Mouse (Mus musculus) CH12.LX (cell line): Measurements from ENCODE around the gene Gm21885. TPM values are rescaled to one million over a fixed set of nuclear protein-coding genes. Genes with fewer than 3 reads are reported as not detected.

Experiments
- DNase-seq: peaks from one replicate; pipeline ENCODE4 v3.0.0-alpha.2; 2013; ENCODE audit errors: extremely low read depth
- H3K27ac ChIP-seq: 2 replicates; pipeline ENCODE4 v1.5.1; 2012; ENCODE audit warnings: low read depth, mild to moderate bottlenecking, control low read depth, moderate library complexity; ENCODE audit not compliant: insufficient read depth
- H3K27me3 ChIP-seq: replicated peaks from 2 replicates; pipeline ENCODE3; 2012; ENCODE audit warnings: inconsistent platforms
- H3K36me3 ChIP-seq, 2 experiments: replicated peaks in 1 of 2; 2 replicates each; pipeline versions ENCODE3 to v1.6.1; 2012; ENCODE audit warnings: inconsistent platforms in 1 of 2, low read length in 1 of 2, mild to moderate bottlenecking in 1 of 2, mixed read lengths in 1 of 2, moderate library complexity in 1 of 2; ENCODE audit not compliant: control insufficient read depth in 1 of 2, insufficient read depth in 1 of 2
- H3K4me1 ChIP-seq, 2 experiments: 2 replicates each; pipeline ENCODE4 v1.6.1; 2012; ENCODE audit warnings: inconsistent platforms in 1 of 2, moderate library complexity in 1 of 2; ENCODE audit not compliant: insufficient read depth in 2 of 2, control insufficient read depth in 1 of 2
- H3K4me2 ChIP-seq: 2 replicates; pipeline ENCODE4 v1.6.1; 2012; ENCODE audit warnings: low read depth, mild to moderate bottlenecking, control low read depth; ENCODE audit not compliant: poor library complexity, insufficient read depth, severe bottlenecking
- H3K4me3 ChIP-seq, 3 experiments: fragments of 150-350 bp in 1 of 3; sonication (generic) in 1 of 3; replicated peaks in 1 of 3; 2 replicates each; pipeline versions ENCODE3 to v1.5.1; 2011 to 2012; ENCODE audit warnings: low read depth in 2 of 3, low read length in 2 of 3, mild to moderate bottlenecking in 2 of 3, moderate library complexity in 2 of 3, control low read depth in 1 of 3, improper control_type of control experiment in 1 of 3, inconsistent platforms in 1 of 3, mixed read lengths in 1 of 3; ENCODE audit not compliant: poor library complexity in 1 of 3
- H3K79me2 ChIP-seq: replicated peaks from 2 replicates; pipeline ENCODE4 v1.6.1; 2012; ENCODE audit warnings: mild to moderate bottlenecking, moderate library complexity; ENCODE audit not compliant: control insufficient read depth, poor library complexity, insufficient read depth, severe bottlenecking; ENCODE audit errors: extremely low read depth
- H3K9ac ChIP-seq: 2 replicates; pipeline ENCODE4 v1.6.1; 2012; ENCODE audit warnings: low read depth, mild to moderate bottlenecking, control low read depth, moderate library complexity; ENCODE audit not compliant: insufficient read depth
- H3K9me3 ChIP-seq: replicated peaks from 2 replicates; pipeline ENCODE3; 2012; ENCODE audit warnings: low read length, inconsistent platforms, mixed read lengths
- BHLHE40 ChIP-seq: IDR thresholded peaks from 2 replicates; pipeline ENCODE4 v1.6.1; 2011; ENCODE audit warnings: mild to moderate bottlenecking, low read depth, low read length, improper control_type of control experiment
- CHD1 ChIP-seq: IDR thresholded peaks from 2 replicates; pipeline ENCODE4 v1.6.1; 2012; ENCODE audit warnings: low read depth, low read length, improper control_type of control experiment, inconsistent platforms
- CHD2 ChIP-seq: IDR thresholded peaks from 2 replicates; pipeline ENCODE4 v1.6.1; 2011; ENCODE audit warnings: low read length, improper control_type of control experiment
- CTCF ChIP-seq, 2 experiments: IDR thresholded peaks in 1 of 2; conservative IDR thresholded peaks in 1 of 2; 2 replicates each; pipeline ENCODE4 v1.5.1; 2011 to 2012; ENCODE audit warnings: low read depth in 2 of 2, low read length in 2 of 2, improper control_type of control experiment in 1 of 2, inconsistent platforms in 1 of 2, mild to moderate bottlenecking in 1 of 2, moderate library complexity in 1 of 2
- E2F4 ChIP-seq: IDR thresholded peaks from 2 replicates; pipeline ENCODE4 v1.6.1; 2011; ENCODE audit warnings: low read depth, low read length, improper control_type of control experiment; ENCODE audit not compliant: insufficient replicate concordance
- ELF1 ChIP-seq: IDR thresholded peaks from 2 replicates; pipeline ENCODE4 v1.6.1; 2014; ENCODE audit warnings: low read depth, mild to moderate bottlenecking, inconsistent platforms, low read length, improper control_type of control experiment
- EP300 ChIP-seq: IDR thresholded peaks from 2 replicates; pipeline ENCODE4 v1.6.1; 2011; ENCODE audit warnings: low read length, improper control_type of control experiment
- ETS1 ChIP-seq: conservative IDR thresholded peaks from 2 replicates; pipeline ENCODE4 v1.6.1; 2012; ENCODE audit warnings: low read depth, mild to moderate bottlenecking, inconsistent platforms, low read length, improper control_type of control experiment, moderate library complexity
- GABPA ChIP-seq: IDR thresholded peaks from 2 replicates; pipeline ENCODE4 v1.6.1; 2012; ENCODE audit warnings: low read depth, low read length, improper control_type of control experiment, inconsistent platforms; ENCODE audit not compliant: insufficient replicate concordance
- HCFC1 ChIP-seq: IDR thresholded peaks from 2 replicates; pipeline ENCODE4 v1.6.1; 2012; ENCODE audit warnings: low read depth, mild to moderate bottlenecking, inconsistent platforms, low read length, improper control_type of control experiment
- IRF4 ChIP-seq: IDR thresholded peaks from 2 replicates; pipeline ENCODE4 v1.6.1; 2014; ENCODE audit warnings: low read depth, mild to moderate bottlenecking, inconsistent platforms, low read length, improper control_type of control experiment
- JUN ChIP-seq: IDR thresholded peaks from 2 replicates; pipeline ENCODE4 v1.6.1; 2011; ENCODE audit warnings: low read depth, mild to moderate bottlenecking, low read length, improper control_type of control experiment, moderate library complexity; ENCODE audit not compliant: insufficient read depth
- JUND ChIP-seq: conservative IDR thresholded peaks from 2 replicates; pipeline ENCODE4 v1.6.1; 2011; ENCODE audit warnings: low read depth, low read length, improper control_type of control experiment
- KAT2A ChIP-seq: IDR thresholded peaks from 2 replicates; pipeline ENCODE4 v1.6.1; 2012; ENCODE audit warnings: low read length, improper control_type of control experiment, inconsistent platforms; ENCODE audit not compliant: insufficient replicate concordance
- MAFK ChIP-seq: IDR thresholded peaks from 2 replicates; pipeline ENCODE4 v1.6.1; 2011; ENCODE audit warnings: low read length, improper control_type of control experiment; ENCODE audit not compliant: insufficient replicate concordance
- MAX ChIP-seq: IDR thresholded peaks from 2 replicates; pipeline ENCODE4 v1.6.1; 2011; ENCODE audit warnings: low read length, improper control_type of control experiment
- MAZ ChIP-seq: IDR thresholded peaks from 2 replicates; pipeline ENCODE4 v1.6.1; 2012; ENCODE audit warnings: low read depth, mild to moderate bottlenecking, inconsistent platforms, low read length, improper control_type of control experiment, moderate library complexity
- MEF2A ChIP-seq: IDR thresholded peaks from 2 replicates; pipeline ENCODE4 v1.6.1; 2014; ENCODE audit warnings: low read depth, mild to moderate bottlenecking, inconsistent platforms, low read length, improper control_type of control experiment, borderline replicate concordance
- MXI1 ChIP-seq: IDR thresholded peaks from 2 replicates; pipeline ENCODE4 v1.6.1; 2011; ENCODE audit warnings: mild to moderate bottlenecking, low read depth, low read length, improper control_type of control experiment
- MYC ChIP-seq: IDR thresholded peaks from 2 replicates; pipeline ENCODE4 v1.6.1; 2011; ENCODE audit warnings: low read depth, mild to moderate bottlenecking, improper control_type of control experiment, low read length
- NELFE ChIP-seq: IDR thresholded peaks from 2 replicates; pipeline ENCODE4 v1.6.1; 2011; ENCODE audit warnings: low read depth, low read length, improper control_type of control experiment
- NRF1 ChIP-seq: IDR thresholded peaks from 2 replicates; pipeline ENCODE4 v1.6.1; 2014; ENCODE audit warnings: low read depth, mild to moderate bottlenecking, inconsistent platforms, low read length, improper control_type of control experiment, moderate library complexity
- PAX5 ChIP-seq: IDR thresholded peaks from 2 replicates; pipeline ENCODE4 v1.6.1; 2012; ENCODE audit warnings: low read length, inconsistent platforms, mixed read lengths
- POLR2A ChIP-seq: IDR thresholded peaks from 2 replicates; pipeline ENCODE4 v1.6.1; 2011; ENCODE audit warnings: low read depth, mild to moderate bottlenecking, improper control_type of control experiment, low read length
- POLR2AphosphoS2 ChIP-seq: IDR thresholded peaks from 2 replicates; pipeline ENCODE4 v1.6.1; 2011; ENCODE audit warnings: low read depth, low read length, improper control_type of control experiment
- RAD21 ChIP-seq: IDR thresholded peaks from 2 replicates; pipeline ENCODE4 v1.6.1; 2011; ENCODE audit warnings: low read depth, mild to moderate bottlenecking, low read length, improper control_type of control experiment, moderate library complexity
- RCOR1 ChIP-seq: conservative IDR thresholded peaks from 2 replicates; pipeline ENCODE4 v1.6.1; 2012; ENCODE audit warnings: low read depth, mild to moderate bottlenecking, inconsistent platforms, low read length, improper control_type of control experiment
- SIN3A ChIP-seq: IDR thresholded peaks from 2 replicates; pipeline ENCODE4 v1.6.1; 2012; ENCODE audit warnings: low read length, improper control_type of control experiment, inconsistent platforms
- SMC3 ChIP-seq: IDR thresholded peaks from 2 replicates; pipeline ENCODE4 v1.6.1; 2011; ENCODE audit warnings: low read depth, low read length, improper control_type of control experiment
- TBP ChIP-seq: conservative IDR thresholded peaks from 2 replicates; pipeline ENCODE4 v1.6.1; 2011; ENCODE audit warnings: low read depth, low read length, improper control_type of control experiment
- TCF12 ChIP-seq: IDR thresholded peaks from 2 replicates; pipeline ENCODE4 v1.6.1; 2014; ENCODE audit warnings: low read depth, mild to moderate bottlenecking, inconsistent platforms, low read length, improper control_type of control experiment
- UBTF ChIP-seq: IDR thresholded peaks from 2 replicates; pipeline ENCODE4 v1.6.1; 2012; ENCODE audit warnings: low read depth, mild to moderate bottlenecking, inconsistent platforms, low read length, improper control_type of control experiment, moderate library complexity
- USF1 ChIP-seq: IDR thresholded peaks from 2 replicates; pipeline ENCODE4 v1.6.1; 2014; ENCODE audit warnings: low read depth, mild to moderate bottlenecking, inconsistent platforms, low read length, improper control_type of control experiment
- USF2 ChIP-seq: conservative IDR thresholded peaks from 2 replicates; pipeline ENCODE4 v1.6.1; 2011; ENCODE audit warnings: low read depth, low read length, improper control_type of control experiment
- ZC3H11A ChIP-seq: IDR thresholded peaks from 2 replicates; pipeline ENCODE4 v1.6.1; 2012; ENCODE audit warnings: low read depth, mild to moderate bottlenecking, inconsistent platforms, low read length, improper control_type of control experiment
- ZKSCAN1 ChIP-seq: IDR thresholded peaks from 2 replicates; pipeline ENCODE4 v1.6.1; 2012; ENCODE audit warnings: low read depth, inconsistent platforms, low read length, improper control_type of control experiment, borderline replicate concordance
- ZMIZ1 ChIP-seq: IDR thresholded peaks from 2 replicates; pipeline ENCODE4 v1.6.1; 2012; ENCODE audit warnings: low read depth, mild to moderate bottlenecking, inconsistent platforms, low read length, improper control_type of control experiment
- ZNF384 ChIP-seq: IDR thresholded peaks from 2 replicates; pipeline ENCODE4 v1.6.1; 2012; ENCODE audit warnings: low read depth, low read length, improper control_type of control experiment, inconsistent platforms
- dilution Hi-C: fragments of 300-500 bp; cut with MboI; formaldehyde crosslinking; loops from 2 replicates; pipeline ENCODE4 v1.14.3; 2020; ENCODE audit warnings: low sequenced_read_pairs; ENCODE audit not compliant: extremely low pct_unique_long_range_greater_than_20kb, extremely low pct_ligation_motif_present
- in situ Hi-C: fragments of 300-500 bp; cut with MboI; formaldehyde crosslinking; loops from 3 replicates; pipeline ENCODE4 v1.14.3; 2019; ENCODE audit warnings: low sequenced_read_pairs, low pct_ligation_motif_present, low pct_unique_long_range_greater_than_20kb, mixed read lengths
- polyA plus RNA-seq: library from polyadenylated mRNA; unstranded; fragments of >175 nt; gene quantifications from 2 replicates; pipeline ENCODE4 v1.2.1, GENCODE M21; 2012; ENCODE audit warnings: low read depth; ENCODE audit not compliant: insufficient read length
- total RNA-seq, 2 experiments: library from RNA; depleted of rRNA; stranded (reverse); fragments of 300-350 nt in 1 of 2; fragments of >200 nt in 1 of 2; gene quantifications; 2 replicates each; pipeline ENCODE4 v1.2.3; 2012 to 2014

The Gm21885 gene
- total and polyA plus RNA-seq, 3 experiments: 0.21 to 0.30 TPM; not detected in 1

DNA sequence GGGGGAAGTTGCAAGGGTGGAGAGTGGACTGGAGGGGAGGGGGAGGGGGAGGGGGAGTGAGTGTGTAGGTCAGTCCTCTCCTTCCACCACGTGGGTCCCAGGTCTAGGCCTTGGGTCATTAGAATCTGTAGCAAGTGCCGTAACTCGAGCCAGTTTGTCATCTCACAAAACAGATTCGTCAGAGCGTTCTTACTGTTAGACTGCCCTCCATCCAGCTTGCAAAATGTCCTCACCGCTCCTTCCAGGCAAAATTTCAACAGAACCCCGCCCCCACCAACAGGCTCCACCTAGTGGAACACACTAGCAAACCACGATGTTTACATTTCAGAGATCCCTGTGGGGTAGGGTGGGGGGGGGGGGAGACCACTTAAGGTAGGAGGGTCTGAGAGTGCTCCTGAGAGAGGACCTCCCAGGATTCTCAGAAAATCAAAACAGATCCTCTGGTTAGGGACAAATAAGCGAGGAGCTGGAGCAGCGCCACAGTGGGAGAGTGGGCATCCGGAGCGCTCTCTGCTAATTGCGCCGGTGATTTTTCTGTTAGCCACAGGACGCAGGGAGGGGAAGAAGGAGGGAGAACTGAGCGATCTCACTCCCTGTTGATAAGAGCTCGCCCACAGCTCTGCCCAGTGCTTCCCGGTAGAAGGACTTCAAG is 16.4 kb upstream of the Gm21885 start:
- no peaks in the 10 kb centered on the region for H3K36me3 ChIP-seq
- dilution Hi-C loops: no loop called here
- H3K27me3 ChIP-seq: no peaks in the 10 kb centered on the region
- H3K4me3 ChIP-seq: no peak overlapping the region
- no peaks in the 10 kb centered on the region for H3K79me2 ChIP-seq
- H3K27ac ChIP-seq: no peak overlapping the region
- H3K4me1 ChIP-seq: peaks cover 7 to 29% of the 10 kb centered on the region in 2 experiments; a peak in 3 of 4 replicates
- in situ Hi-C loops: loop anchor here (25.0 kb wide), 1 partner anchor 303 kb away; the partner anchor contains the start of genes Gm20390, Nme1 and Nme2
- no peak overlapping the region; the same call in 1 of the 2 replicates for H3K4me2 ChIP-seq
- no peak for TF ChIP-seq MEF2A
- no peak for TF ChIP-seq KAT2A
- peak; percentile 90; the same call in 1 of the 2 replicates for TF ChIP-seq MAZ
- TF ChIP-seq RAD21: no peak; the same call in 1 of the 2 replicates
- peak; percentile 55 for TF ChIP-seq MYC
- no peak for TF ChIP-seq E2F4
- peak; percentile 44 for TF ChIP-seq SMC3
- no peak for TF ChIP-seq JUND
- no peak for TF ChIP-seq TBP
- TF ChIP-seq MAFK: no peak
- TF ChIP-seq TCF12: peak; percentile 28; the same call in 1 of the 2 replicates
- no peak for TF ChIP-seq JUN
- TF ChIP-seq PAX5: no peak
- no peak for TF ChIP-seq NRF1
- no peak for TF ChIP-seq POLR2AphosphoS2
- peak; percentile 34; the same call in 1 of the 2 replicates for TF ChIP-seq NELFE
- 0 out of 2 replicates have a peak, but pooled peaks have one; percentile 34 for TF ChIP-seq SIN3A
- no peak for TF ChIP-seq HCFC1
- no peak for TF ChIP-seq GABPA
- no peak for TF ChIP-seq CHD1
- TF ChIP-seq BHLHE40: 0 out of 2 replicates have a peak, but pooled peaks have one; percentile 13
- TF ChIP-seq EP300: no peak
- TF ChIP-seq IRF4: no peak
- peak in 1 of 2 experiments; percentile 60; a peak in 2 of 4 replicates for TF ChIP-seq CTCF (conservative IDR thresholded peaks at IDR 0.05 in 1 of 2, IDR thresholded peaks at IDR 0.05 in 1 of 2; ENCODE audit: low read depth in 2 of 2, low read length in 2 of 2)
- no peak for TF ChIP-seq ZKSCAN1
- TF ChIP-seq RCOR1: no peak
- no peak for TF ChIP-seq MAX
- TF ChIP-seq ELF1: no peak
- TF ChIP-seq POLR2A: no peak
- TF ChIP-seq ZC3H11A: no peak
- TF ChIP-seq USF1: no peak
- TF ChIP-seq ZNF384: no peak
- TF ChIP-seq MXI1: peak; percentile 58; the same call in 1 of the 2 replicates
- TF ChIP-seq ZMIZ1: no peak
- TF ChIP-seq ETS1: no peak
- TF ChIP-seq USF2: no peak
- peak; percentile 67 for TF ChIP-seq CHD2
- no peak for TF ChIP-seq UBTF
- H3K9ac ChIP-seq: 0 out of 2 replicates have a peak overlapping the region, but pooled peaks have one; percentile 5
- peak; percentile 53 for DNase-seq
- H3K9me3 ChIP-seq: no peaks in the 10 kb centered on the region
